Mouse (Mus musculus): Measurements from ENCODE around the gene Cdh3. TPM values are rescaled to one million over a fixed set of nuclear protein-coding genes. Genes with fewer than 3 reads are reported as not detected.

The Cdh3 gene
- total and polyA plus RNA-seq, 2 experiments from 2014 or later: 0.67 to 4.3 TPM

GRCm38 (mm10) chr8:106556068-106556645 lies 45.5 kb downstream of the Cdh3 start:
- H3K9me3 ChIP-seq (ENCODE audit: low read length): no peaks in the 10 kb centered on the region
- no peak overlapping the region for H3K4me2 ChIP-seq (ENCODE audit: low read depth, low read length, poor library complexity, severe bottlenecking)
- H3K27ac ChIP-seq (ENCODE audit: low read depth, low read length): no peak overlapping the region
- H3K27me3 ChIP-seq (ENCODE audit: insufficient read depth, low read length): no peaks in the 10 kb centered on the region
- no peaks in the 10 kb centered on the region for H3K36me3 ChIP-seq (ENCODE audit: insufficient read depth, low read length)
- TF ChIP-seq CTCF (IDR thresholded peaks at IDR 0.05): no peak
- H3K4me3 ChIP-seq (ENCODE audit: low read depth, low read length): no peak overlapping the region
- no peak overlapping the region for H3K9ac ChIP-seq (replicated peaks; ENCODE audit: low read length, poor library complexity, severe bottlenecking)
- H3K4me1 ChIP-seq (ENCODE audit: insufficient read depth, low read length): no peaks in the 10 kb centered on the region
- WGBS: 88% methylated on average over 5 of the region's 7 CpGs
- no peak for DNase-seq (ENCODE audit: low spot score)
- ATAC-seq (ENCODE audit: low FRiP score): no peak

- DNase-seq (ENCODE audit: low spot score) (no peak), ATAC-seq (ENCODE audit: low FRiP score) (no peak)
- no peaks in the 10 kb centered on the region for H3K27me3 ChIP-seq (ENCODE audit: insufficient read depth, low read length)
- H3K36me3 ChIP-seq (ENCODE audit: insufficient read depth, low read length): no peaks in the 10 kb centered on the region
- no peaks in the 10 kb centered on the region for H3K9me3 ChIP-seq (ENCODE audit: low read length)
- H3K4me3 ChIP-seq (ENCODE audit: low read depth, low read length): no peak overlapping the region
- no peak overlapping the region for H3K27ac ChIP-seq (ENCODE audit: low read depth, low read length)
- no peak for TF ChIP-seq CTCF (IDR thresholded peaks at IDR 0.05)
- H3K9ac ChIP-seq (replicated peaks; ENCODE audit: low read length, poor library complexity, severe bottlenecking): no peak overlapping the region
- 70% methylated on average over 9 of the region's 9 CpGs for WGBS
- no peaks in the 10 kb centered on the region for H3K4me1 ChIP-seq (ENCODE audit: insufficient read depth, low read length)
- no peak overlapping the region for H3K4me2 ChIP-seq (ENCODE audit: low read depth, low read length, poor library complexity, severe bottlenecking)
Measured at GRCm38 (mm10) chr8:106559844-106560243, 49.2 kb downstream of the Cdh3 start.

GRCm38 (mm10) chr8:106561097-106561865 lies 50.6 kb downstream of the Cdh3 start:
- no peaks in the 10 kb centered on the region for H3K4me1 ChIP-seq (ENCODE audit: insufficient read depth, low read length)
- TF ChIP-seq CTCF (IDR thresholded peaks at IDR 0.05): peak; percentile 71
- ATAC-seq (ENCODE audit: low FRiP score) (no peak), DNase-seq (ENCODE audit: low spot score) (peak; percentile 15)
- 33% methylated on average over 21 of the region's 21 CpGs for WGBS
- no peak overlapping the region for H3K4me2 ChIP-seq (ENCODE audit: low read depth, low read length, poor library complexity, severe bottlenecking)
- no peaks in the 10 kb centered on the region for H3K27me3 ChIP-seq (ENCODE audit: insufficient read depth, low read length)
- H3K4me3 ChIP-seq (ENCODE audit: low read depth, low read length): no peak overlapping the region
- no peaks in the 10 kb centered on the region for H3K36me3 ChIP-seq (ENCODE audit: insufficient read depth, low read length)
- H3K9ac ChIP-seq (replicated peaks; ENCODE audit: low read length, poor library complexity, severe bottlenecking): no peak overlapping the region
- no peaks in the 10 kb centered on the region for H3K9me3 ChIP-seq (ENCODE audit: low read length)
- no peak overlapping the region for H3K27ac ChIP-seq (ENCODE audit: low read depth, low read length)

- H3K27me3 ChIP-seq (ENCODE audit: insufficient read depth, low read length): no peaks in the 10 kb centered on the region
- no peak for ATAC-seq (ENCODE audit: low FRiP score)
- no peak for TF ChIP-seq CTCF (IDR thresholded peaks at IDR 0.05)
- no peaks in the 10 kb centered on the region for H3K36me3 ChIP-seq (ENCODE audit: insufficient read depth, low read length)
- no peak for DNase-seq (ENCODE audit: low spot score)
- no peak overlapping the region for H3K27ac ChIP-seq (ENCODE audit: low read depth, low read length)
- no peaks in the 10 kb centered on the region for H3K4me1 ChIP-seq (ENCODE audit: insufficient read depth, low read length)
- H3K9me3 ChIP-seq (ENCODE audit: low read length): no peaks in the 10 kb centered on the region
- no peak overlapping the region for H3K4me2 ChIP-seq (ENCODE audit: low read depth, low read length, poor library complexity, severe bottlenecking)
- H3K9ac ChIP-seq (replicated peaks; ENCODE audit: low read length, poor library complexity, severe bottlenecking): no peak overlapping the region
- 91% methylated on average over 3 of the region's 3 CpGs for WGBS
- H3K4me3 ChIP-seq (ENCODE audit: low read depth, low read length): no peak overlapping the region
Measured at GRCm38 (mm10) chr8:106563691-106564182, 53.0 kb downstream of the Cdh3 start.

- no peaks in the 10 kb centered on the region for H3K9me3 ChIP-seq (ENCODE audit: low read length)
- no peak overlapping the region for H3K4me3 ChIP-seq (ENCODE audit: low read depth, low read length)
- H3K4me1 ChIP-seq (ENCODE audit: insufficient read depth, low read length): no peaks in the 10 kb centered on the region
- no peak overlapping the region for H3K9ac ChIP-seq (replicated peaks; ENCODE audit: low read length, poor library complexity, severe bottlenecking)
- ATAC-seq (ENCODE audit: low FRiP score): no peak
- no peak overlapping the region for H3K4me2 ChIP-seq (ENCODE audit: low read depth, low read length, poor library complexity, severe bottlenecking)
- 14% methylated on average over 7 of the region's 7 CpGs for WGBS
- H3K36me3 ChIP-seq (ENCODE audit: insufficient read depth, low read length): no peaks in the 10 kb centered on the region
- peak; percentile 27 for DNase-seq (ENCODE audit: low spot score)
- no peaks in the 10 kb centered on the region for H3K27me3 ChIP-seq (ENCODE audit: insufficient read depth, low read length)
- no peak for TF ChIP-seq CTCF (IDR thresholded peaks at IDR 0.05)
- H3K27ac ChIP-seq (ENCODE audit: low read depth, low read length): no peak overlapping the region
Measured at GRCm38 (mm10) chr8:106569006-106569405, 58.3 kb downstream of the Cdh3 start.

- DNase-seq (ENCODE audit: low spot score): no peak
- 86% methylated on average over 4 of the region's 4 CpGs for WGBS
- H3K4me1 ChIP-seq (ENCODE audit: insufficient read depth, low read length): no peaks in the 10 kb centered on the region
- no peaks in the 10 kb centered on the region for H3K27me3 ChIP-seq (ENCODE audit: insufficient read depth, low read length)
- H3K9me3 ChIP-seq (ENCODE audit: low read length): no peaks in the 10 kb centered on the region
- no peak overlapping the region for H3K4me2 ChIP-seq (ENCODE audit: low read depth, low read length, poor library complexity, severe bottlenecking)
- H3K36me3 ChIP-seq (ENCODE audit: insufficient read depth, low read length): no peaks in the 10 kb centered on the region
- H3K27ac ChIP-seq (ENCODE audit: low read depth, low read length): no peak overlapping the region
- no peak for ATAC-seq (ENCODE audit: low FRiP score)
- H3K4me3 ChIP-seq (ENCODE audit: low read depth, low read length): no peak overlapping the region
- H3K9ac ChIP-seq (replicated peaks; ENCODE audit: low read length, poor library complexity, severe bottlenecking): no peak overlapping the region
- TF ChIP-seq CTCF (IDR thresholded peaks at IDR 0.05): no peak
Measured at GRCm38 (mm10) chr8:106570386-106570785, 59.7 kb downstream of the Cdh3 start.

All from midbrain, postnatal 0 days (tissue).